Mouse (Mus musculus) adrenal gland, postnatal 36 days (tissue): ENCODE data around the gene Coro2a. TPM values are rescaled to one million over a fixed set of nuclear protein-coding genes. Genes with fewer than 3 reads are reported as not detected.

Experiments used
- total RNA-seq, 2 experiments: library from RNA; stranded (reverse); gene quantifications; 2 replicates each; pipeline ENCODE4 v1.2.3; 2021

The Coro2a gene
- total RNA-seq, 2 experiments from 2014 or later: 2.5 to 3.1 TPM

Other genes starting within 250 kb of the Coro2a start
- gene Trmo, start 212.8 kb downstream of the Coro2a start, total RNA-seq: 1 to 10 TPM; 6.0 to 6.8 TPM
- under 1 TPM in 1 of 2 experiments, not detected in 1; 0.17 TPM for gene Hemgn, start 188.7 kb downstream of the Coro2a start, total RNA-seq
- 100 to 1,000 TPM; 128 to 134 TPM for gene Anp32b, start 151.3 kb downstream of the Coro2a start, total RNA-seq
- gene Nans, start 113.0 kb downstream of the Coro2a start, total RNA-seq: 10 to 100 TPM; 38.3 to 43.8 TPM
- gene Trim14, start 66.1 kb downstream of the Coro2a start, total RNA-seq: 1 to 10 TPM; 3.6 to 5.2 TPM
- gene Tbc1d2, start 48.0 kb upstream of the Coro2a start, total RNA-seq: 1 to 10 TPM; 2.4 to 2.7 TPM